Mouse (Mus musculus): ENCODE data around the gene Pde9a. TPM values are rescaled to one million over a fixed set of nuclear protein-coding genes. Genes with fewer than 3 reads are reported as not detected.
"Not testable (repeated sequence)": the region's sequence is repeated elsewhere in the genome, so short reads cannot be mapped to it uniquely, and the experiment has no call there.

Pde9a gene
- 28.6 and 29.6 TPM in 2 replicates for polyA plus RNA-seq (2012; rRNA removed)

DNA sequence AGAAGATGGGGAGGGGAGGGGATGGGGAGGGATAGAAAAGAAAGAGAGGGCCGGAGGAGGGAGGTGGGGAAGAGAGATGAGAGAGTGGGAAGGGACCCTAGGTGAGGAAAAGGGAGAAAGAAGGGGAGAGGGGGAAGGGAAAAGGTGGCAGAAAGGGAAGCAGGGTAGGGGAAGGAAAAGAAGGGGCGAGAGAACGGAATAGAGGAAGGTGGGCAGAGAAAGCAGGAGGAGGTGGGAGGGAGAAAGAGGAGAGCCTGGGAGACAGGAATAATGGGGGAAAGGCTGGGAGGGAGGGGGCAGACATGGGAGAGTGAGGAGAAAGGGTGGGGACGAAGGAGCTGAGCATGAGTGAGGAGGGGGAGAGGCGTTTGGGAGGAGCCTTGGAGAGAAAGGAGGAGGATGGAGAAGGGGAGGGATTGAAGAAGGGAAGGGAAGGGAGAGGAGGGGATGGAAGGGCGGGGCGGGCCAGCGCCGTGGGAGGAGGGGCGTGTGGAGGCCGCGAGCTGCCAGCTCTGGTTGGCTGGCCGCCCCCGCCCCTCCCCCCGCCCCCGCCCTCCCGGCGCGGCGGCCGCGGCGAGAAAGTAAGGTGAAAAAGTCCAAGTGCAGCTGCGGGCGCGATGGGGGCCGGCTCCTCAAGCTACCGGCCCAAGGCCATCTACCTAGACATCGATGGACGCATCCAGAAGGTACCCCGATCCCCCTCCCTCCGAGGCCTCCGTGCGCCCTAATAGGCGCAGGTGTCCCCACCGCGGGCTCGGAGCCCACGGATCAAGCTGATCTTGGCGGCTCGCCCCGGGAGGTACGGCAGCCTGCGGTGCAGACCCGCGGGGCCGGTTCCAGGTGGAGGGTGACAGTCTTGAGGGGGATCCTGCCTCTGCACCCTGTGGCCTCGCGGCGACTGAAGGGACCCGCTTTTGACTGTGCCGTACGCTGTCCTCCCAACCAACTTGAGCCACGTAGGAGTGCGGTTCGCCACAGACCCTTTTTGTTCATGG lies at the start of gene Pde9a:
Pde9a (plus strand) TSS at position 540 of the 995 bp plus-strand sequence.
- peak in 1 of 2 experiments; percentile 56 for DNase-seq (ENCODE audit: extremely low spot score in 1 of 2, low spot score in 1 of 2)

DNA sequence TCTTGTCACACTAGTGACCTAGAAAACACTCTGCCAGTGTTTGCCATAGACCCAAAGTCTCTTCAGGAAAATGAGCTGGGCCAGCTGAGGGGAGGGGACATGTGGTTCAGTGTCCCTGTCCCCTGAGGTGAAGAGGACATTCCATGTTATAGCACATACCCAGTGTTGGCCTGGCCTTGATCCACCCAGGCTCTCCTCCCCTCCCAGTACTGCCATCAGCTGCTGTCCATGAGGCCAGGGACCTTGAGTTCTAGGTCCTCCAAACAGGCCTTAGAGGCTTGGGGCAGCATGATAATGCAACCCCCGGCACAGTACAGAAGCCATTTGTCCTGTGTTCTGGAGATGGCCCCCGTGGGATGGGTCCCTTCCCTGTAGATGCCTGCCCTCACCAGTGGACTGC lies 46.2 kb upstream of the Pde9a start:
- no peak for DNase-seq (ENCODE audit: extremely low spot score in 1 of 2, low spot score in 1 of 2)

DNA sequence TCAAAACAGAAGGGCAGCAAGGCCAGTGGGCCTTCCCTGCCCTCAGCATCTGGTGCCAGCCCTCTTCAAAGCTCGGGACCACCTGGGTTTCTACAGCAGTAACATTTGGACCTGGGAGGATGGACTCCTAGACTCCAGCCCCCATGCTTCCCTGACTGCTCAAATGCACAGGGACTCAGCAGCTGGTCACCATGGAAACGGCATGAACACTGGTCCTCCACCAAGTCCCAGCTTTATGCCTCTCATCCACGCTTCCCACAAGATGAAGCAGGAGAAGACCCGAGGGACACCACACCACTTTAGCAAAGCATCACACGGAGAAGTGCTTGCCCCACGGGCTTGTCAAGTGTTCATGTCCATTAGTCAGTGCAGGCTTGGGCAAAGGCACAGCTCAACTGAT lies 43.8 kb upstream of the Pde9a start:
- DNase-seq (ENCODE audit: extremely low spot score in 1 of 2, low spot score in 1 of 2) = peak in 1 of 2 experiments; percentile 45

DNA sequence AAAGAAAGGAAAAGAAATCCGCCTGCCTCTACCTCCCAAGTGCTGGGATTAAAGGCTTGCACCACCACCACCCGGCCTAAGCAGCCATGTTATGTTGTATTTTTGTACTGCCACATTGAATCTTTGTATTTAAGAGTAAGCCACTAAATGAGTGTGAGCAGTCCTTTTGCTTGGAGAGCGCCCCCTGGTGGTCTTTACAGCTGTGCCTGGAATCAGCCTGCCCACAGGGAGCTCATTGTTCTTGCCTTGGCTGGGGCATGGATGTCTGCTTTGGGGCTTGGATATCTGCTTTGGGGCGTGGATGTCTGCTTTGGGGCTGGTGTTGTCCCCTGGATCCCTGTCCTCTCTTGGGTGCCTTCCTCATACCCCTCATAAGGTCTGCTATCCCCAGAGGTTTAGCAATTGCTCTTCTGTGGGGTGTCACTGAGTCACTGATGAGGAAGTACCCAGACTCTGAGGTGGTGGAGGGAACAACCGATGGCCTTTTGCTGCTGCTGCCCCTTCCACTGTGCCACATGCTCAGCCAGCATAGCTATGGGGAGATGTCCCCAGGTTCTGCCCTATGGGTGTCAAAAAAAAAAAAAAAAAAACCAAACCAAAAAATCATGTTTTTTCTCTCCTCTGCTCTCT lies 41.7 kb upstream of the Pde9a start:
- DNase-seq (ENCODE audit: extremely low spot score in 1 of 2, low spot score in 1 of 2) = peak in 1 of 2 experiments; percentile 86

DNA sequence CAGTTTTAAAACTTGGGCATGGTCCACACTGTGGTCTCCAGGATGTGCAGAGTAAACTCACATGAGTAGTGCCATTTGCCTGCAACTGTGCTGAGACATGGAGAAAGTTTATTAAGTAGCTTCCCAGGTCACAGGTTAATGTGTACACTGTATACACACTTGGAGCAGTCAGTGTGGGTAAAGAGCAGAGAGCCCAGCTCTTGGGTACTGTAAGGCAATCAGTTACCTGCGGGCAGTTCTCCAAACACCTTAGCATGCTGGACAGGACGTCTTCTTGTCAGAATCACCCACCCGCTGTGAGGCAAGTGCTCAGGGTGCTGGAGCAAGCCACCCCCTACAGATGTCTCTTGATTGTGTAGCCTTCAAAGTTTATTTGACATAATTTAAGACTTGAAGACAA lies 41.2 kb upstream of the Pde9a start:
- DNase-seq (ENCODE audit: extremely low spot score in 1 of 2, low spot score in 1 of 2) = no peak

DNA sequence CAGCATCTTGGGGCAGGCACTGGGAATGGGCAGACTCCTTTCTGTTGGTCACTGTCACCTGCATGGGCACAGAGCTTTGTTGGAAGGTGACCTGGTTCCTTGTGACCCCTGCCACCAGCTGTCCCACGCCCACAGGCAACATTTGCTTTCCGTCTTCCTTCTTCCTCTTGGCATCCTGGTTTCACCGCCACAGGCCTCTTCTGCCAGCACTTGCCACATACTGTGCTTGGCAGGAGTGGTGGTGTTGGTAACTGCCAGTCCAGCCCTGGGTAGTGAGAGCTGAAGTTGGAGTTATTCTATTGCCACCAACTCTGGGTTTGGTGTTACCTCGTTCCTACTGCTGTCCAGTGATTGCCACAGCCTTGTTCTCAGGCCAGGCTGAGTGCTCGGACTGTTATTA lies 37.9 kb upstream of the Pde9a start:
- no peak for DNase-seq (ENCODE audit: extremely low spot score in 1 of 2, low spot score in 1 of 2)

DNA sequence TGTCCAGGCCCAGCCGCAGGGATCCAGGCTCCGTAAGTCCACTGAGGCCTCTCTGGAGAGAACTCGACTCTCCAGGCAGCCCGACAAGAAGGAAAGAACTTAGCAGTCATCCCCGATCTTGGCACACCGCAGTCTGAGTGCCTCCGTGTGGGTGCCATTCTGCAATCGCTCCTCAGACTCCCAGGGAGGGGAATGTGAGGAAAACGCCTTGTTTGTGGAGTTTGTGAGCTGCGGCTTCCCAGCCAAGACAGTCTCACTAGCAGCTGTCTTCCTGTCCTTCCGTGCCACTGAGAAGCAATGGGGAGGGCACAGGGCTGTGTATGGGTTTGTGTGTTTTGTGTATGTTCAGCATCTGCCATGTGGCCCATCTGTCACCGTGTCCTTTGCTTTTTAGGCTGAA lies 36.6 kb upstream of the Pde9a start:
- DNase-seq (ENCODE audit: extremely low spot score in 1 of 2, low spot score in 1 of 2) = peak; percentile 34 to 64

DNA sequence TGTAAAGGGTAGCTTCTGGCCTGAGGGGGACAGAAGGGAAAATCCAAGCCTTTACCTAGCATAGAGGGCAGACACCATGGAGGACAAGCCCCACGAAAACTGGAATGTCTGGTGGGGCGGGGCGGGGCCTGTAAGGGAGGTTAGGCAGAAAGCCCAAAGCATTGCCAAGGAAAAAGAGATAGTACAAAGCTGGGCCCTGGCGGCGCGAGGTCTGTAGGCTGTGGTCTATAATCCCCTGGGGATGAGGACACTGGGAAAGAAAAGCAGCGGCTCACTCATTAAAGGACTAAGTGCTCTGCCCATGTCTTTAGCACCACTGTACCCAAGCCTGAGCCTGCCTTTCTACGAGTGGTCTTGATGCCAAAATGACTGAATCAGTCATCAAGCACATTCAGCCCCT lies 34.0 kb upstream of the Pde9a start:
- DNase-seq (ENCODE audit: extremely low spot score in 1 of 2, low spot score in 1 of 2) = no peak

DNA sequence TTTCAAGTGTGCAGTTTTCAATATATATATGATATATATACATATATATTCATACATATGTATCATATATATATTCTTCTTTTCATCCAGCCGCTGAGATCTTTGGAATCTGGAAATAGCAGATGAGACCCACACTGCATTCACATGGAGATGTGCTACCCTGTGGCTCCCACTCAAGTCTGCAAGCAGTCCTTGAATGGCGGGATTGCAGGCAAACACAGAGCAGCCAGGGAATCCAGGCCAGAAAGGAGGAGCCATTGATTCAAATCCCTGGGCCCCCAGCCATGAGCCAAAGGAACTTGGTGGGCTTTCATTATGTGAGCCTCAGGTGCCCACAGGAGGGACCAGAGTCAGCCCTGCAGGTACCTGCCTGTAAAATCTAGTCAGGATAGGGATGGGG lies 32.8 kb upstream of the Pde9a start:
- DNase-seq (ENCODE audit: extremely low spot score in 1 of 2, low spot score in 1 of 2) = peak in 1 of 2 experiments; percentile 42

DNA sequence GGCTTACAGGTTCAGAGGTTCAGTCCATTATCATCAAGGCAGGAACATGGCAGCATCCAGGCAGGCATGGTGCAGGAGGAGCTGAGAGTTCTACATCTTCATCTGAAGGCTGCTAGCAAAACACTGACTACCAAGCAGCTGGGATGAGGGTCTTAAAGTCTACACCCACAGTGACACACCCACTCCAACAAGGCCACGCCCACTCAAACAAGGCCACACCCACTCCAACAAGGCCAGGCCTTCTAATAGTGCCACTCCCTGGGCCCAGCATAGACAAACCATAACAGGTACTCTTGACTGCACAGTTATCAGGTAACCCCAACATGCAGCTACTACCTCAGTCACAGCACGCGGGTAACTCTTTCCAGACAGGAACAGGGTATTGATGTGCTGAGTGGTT lies 31.3 kb upstream of the Pde9a start:
- DNase-seq (ENCODE audit: extremely low spot score in 1 of 2, low spot score in 1 of 2) = not testable (repeated sequence)

DNA sequence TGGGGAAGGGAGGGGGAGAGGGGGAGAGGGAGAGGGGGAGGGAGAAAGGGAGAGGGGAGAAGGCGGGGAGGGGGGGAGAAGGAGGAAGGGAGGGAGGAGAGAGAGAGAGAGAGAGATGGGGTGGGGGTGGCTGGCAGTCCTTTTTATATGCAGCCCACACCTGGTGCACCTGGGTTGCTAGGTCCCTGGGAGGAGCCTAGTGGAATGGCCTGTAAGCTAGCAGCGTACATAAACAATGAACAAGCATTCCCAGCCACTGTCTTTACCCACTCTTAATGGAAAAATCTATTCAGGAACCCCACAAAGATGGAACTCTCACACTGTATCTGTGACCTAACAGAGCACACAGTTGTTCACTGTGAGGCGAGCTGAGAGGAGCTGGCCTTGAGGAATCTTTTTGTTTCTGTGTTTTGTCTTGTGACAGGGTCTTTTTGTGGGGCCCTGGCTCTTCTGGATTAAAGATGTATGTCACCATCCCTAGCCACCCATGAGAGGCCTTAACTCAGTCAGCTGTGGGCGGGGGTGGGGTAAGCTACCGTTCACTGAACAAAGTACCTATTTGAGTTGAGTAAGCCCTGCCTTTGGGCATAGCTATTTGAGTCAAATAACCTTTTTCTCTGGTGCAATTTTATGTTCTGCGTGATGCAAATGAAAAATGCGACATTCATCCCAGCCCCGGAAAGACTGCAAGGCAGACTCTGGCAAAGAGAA lies 30.1 kb upstream of the Pde9a start:
- no peak for DNase-seq (ENCODE audit: extremely low spot score in 1 of 2, low spot score in 1 of 2)

DNA sequence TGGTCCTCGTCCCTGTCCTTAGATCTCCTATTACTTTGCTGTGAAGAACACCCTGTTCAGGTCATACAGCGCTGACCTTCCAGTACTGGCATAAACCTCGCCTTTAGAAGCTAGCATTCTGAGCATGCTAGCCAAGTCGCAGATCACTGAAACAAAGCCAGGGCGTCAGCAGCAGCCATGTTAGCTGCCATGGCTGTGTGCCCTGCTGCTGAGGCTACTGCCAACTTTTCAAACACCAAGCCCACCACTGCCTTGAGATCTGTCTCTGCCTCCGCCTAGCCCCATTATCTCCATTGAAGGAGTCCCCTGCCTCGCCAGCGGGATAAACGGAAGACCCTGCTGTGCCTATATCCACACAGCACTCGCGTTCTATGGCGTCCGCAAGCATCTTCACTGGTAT lies 25.4 kb upstream of the Pde9a start:
- no peak for DNase-seq (ENCODE audit: extremely low spot score in 1 of 2, low spot score in 1 of 2)

DNA sequence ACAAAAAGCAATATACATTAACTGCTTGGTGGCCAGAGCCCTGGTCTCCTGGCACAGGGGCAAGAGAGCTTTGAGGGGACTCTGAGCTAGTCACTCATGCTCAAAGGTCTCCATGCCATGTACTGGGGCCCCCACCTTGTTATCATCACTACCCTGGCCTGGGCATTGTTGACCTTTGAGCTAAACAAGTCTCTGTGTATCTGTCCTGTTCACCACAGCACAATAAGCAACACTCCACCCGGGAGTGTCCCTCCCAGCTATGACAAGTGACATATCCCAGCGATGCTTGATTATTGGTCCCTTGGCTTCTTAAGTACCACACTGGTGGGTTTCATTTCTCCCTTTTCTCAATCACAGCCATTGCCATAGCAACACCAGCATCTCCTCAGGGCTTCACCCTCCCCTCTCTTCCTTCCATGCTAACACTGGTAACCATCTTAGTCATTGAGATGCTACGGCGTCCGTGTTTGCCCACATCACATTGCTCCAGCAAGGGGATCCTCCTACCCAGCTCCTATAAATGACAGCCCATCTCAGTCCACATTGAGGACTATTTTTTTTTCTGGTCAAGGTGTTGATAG lies 20.3 kb upstream of the Pde9a start:
- no peak for DNase-seq (ENCODE audit: extremely low spot score in 1 of 2, low spot score in 1 of 2)

DNA sequence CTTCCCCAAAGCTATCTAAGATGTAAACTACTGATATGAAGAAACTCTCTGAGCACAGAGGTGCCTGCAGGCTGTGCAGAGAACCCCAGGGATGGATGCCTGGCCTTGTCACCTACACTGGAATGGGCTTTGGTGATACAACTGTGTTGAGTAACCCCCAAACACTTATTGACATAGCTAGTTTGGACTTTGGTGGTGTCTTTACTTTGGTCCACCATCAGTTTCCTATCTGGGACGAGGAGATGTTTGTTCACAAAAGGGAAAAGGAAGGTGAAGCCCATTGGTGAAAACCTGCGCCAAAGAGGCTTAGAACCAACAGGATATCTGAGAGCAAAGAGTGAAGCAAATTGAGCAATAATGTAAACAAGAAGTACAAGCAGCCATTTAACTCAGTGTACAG lies 15.8 kb upstream of the Pde9a start:
- no peak for DNase-seq (ENCODE audit: extremely low spot score in 1 of 2, low spot score in 1 of 2)

DNA sequence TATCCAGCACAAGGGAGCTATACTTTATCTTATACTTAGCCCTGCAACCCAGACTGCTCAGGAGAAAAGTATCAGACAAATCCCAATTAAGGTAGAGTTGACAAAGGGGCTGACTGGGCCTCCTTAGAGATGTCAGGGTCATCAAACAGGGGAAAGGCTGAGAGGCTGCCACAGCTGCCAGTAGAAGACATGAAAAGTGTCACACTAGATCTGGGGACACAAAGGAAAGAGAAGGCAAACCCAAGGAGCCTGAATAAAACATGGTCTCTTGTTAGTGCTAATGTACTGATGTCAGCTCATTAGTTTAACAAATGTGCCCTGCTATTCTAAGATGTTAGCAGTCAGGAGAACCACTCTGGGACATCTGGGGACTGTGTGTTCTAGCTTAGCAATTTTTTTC lies 15.1 kb upstream of the Pde9a start:
- DNase-seq (ENCODE audit: extremely low spot score in 1 of 2, low spot score in 1 of 2) = no peak

DNA sequence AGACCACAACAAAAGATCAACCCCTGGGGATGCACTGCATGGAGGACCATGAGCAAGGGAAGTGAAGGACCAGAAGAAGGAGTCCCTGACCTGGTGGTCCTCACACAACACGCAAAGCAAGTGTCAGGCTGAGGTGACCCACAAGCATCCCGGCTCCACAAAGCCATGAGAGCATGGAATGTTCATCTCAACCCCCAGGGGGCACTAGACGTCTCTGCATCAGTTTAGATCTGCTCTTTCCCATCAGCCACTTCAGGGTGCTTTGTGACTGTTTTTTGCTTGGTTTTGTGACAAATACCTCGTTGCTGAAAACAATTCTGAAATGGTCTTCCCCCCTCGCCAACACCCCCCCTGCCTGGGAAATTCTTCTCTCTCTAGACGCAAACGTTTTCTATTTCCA lies 8.0 kb upstream of the Pde9a start:
- peak; percentile 56 to 90 for DNase-seq (ENCODE audit: extremely low spot score in 1 of 2, low spot score in 1 of 2)

DNA sequence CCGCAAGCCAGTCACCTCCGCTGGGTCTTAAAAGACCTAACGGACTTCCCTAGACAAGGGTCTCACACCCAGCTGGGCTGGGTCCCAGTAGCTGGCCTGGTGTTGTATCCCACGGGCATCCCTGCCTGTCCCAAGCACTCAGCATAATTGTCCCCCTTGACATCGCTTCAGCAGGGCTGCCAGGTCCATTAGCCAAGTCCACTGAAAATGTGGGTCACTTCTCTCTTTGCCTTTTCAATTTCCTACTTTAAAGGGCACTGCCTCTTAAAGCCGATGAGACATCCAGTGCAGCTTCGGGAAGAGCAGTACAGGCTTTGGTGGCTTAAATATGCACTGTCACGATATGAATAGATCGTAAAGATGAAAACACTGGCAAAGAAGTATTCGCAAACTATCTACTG lies 7.6 kb upstream of the Pde9a start:
- DNase-seq (ENCODE audit: extremely low spot score in 1 of 2, low spot score in 1 of 2) = peak in 1 of 2 experiments; percentile 50

DNA sequence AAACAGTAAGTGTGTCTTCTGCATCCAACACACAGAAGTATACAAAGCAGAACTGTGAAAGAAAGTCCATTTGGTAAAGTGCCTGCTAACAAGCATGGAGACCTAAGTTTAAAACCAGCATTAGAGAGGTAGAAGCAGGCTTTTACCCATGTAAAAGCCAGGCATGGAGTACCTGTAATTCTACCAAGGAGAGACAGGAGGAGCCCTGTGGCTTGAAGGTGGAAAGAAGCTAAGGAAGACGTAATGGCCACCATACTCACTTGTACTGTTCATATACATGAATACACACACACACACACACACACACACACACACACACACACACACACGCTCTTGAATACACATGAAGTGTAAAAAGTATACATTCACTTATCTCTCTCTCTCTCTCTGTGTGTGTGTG lies 6.9 kb upstream of the Pde9a start:
- no peak for DNase-seq (ENCODE audit: extremely low spot score in 1 of 2, low spot score in 1 of 2)

DNA sequence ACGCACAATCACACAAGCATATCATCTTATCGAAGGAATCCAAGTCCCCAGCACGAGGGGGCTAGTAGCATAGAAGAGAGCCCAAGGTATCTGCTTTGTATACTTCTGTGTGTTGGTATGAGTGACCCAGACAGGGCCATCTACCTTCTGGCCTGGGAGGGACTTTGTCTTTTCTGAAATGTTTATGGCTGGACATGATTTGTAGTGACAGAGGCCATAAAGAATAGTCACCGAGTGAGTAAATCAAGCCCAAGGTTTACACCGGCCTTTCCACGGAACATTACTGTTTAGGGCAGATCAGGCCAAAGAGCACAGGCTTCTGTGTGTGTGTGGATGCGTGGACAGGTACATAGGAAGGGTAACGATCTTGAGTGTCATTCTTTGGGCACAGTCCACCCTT lies 6.1 kb upstream of the Pde9a start:
- DNase-seq (ENCODE audit: extremely low spot score in 1 of 2, low spot score in 1 of 2) = no peak

DNA sequence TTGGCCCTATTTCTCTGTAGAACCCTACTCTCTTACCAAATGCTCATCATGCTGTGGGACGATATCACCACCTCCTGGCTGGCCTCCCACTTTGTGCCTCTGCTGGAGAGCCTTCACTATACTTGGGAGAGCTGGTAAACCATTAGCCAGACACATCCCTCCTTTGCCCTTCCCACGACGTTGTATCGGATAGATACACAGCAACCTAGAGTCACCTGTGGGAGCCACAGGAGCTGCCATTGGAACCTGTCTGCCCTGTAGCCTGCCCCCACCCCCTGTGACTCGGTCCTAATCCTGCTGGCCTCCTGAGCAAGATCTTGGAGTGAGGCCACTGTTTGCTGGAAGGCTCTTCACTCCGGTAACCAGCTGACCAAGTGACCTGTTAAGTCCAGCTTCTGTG lies 2.7 kb upstream of the Pde9a start:
- no peak for DNase-seq (ENCODE audit: extremely low spot score in 1 of 2, low spot score in 1 of 2)

Measured in frontal cortex, adult 2 months (tissue).